Comparison of ENCODE assay signal across 29 mouse cellular contexts in genomic region chr16:23384304-23384703, GRCm38 (mm10). TPM values are rescaled to one million over a fixed set of nuclear protein-coding genes. Genes with fewer than 3 reads are reported as not detected.
A peak's percentile ranks its signal among the peaks of the same experiment; 100 is the strongest.
DNase-seq lines count a peak whose midpoint lies in the region; ATAC-seq and TF ChIP-seq lines count a peak whose summit lies in the region.
"Had no signal": no experiment of that assay in that cellular context is flagged by ENCODE, and none has a peak within 500 bp of the region (broad histone marks: within the 10 kb centered on the region; RNA-seq: fewer than 3 reads in every experiment).

No protein-coding gene starts in this region.

- no peak overlapping the region for H3K4me3 ChIP-seq in embryonic facial prominence, embryonic 15.5 days (replicated peaks)
- H3K4me3 ChIP-seq in embryonic facial prominence, embryonic 10.5 days, result no peak overlapping the region
- peak overlapping the region; percentile 50 for H3K4me3 ChIP-seq in megakaryocyte, embryonic 14.5 days (replicated peaks)
- H3K4me3 ChIP-seq in hindbrain, postnatal 0 days (ENCODE audit: low read length), result no peak overlapping the region
- H3K4me3 ChIP-seq: embryonic facial prominence, embryonic 12.5 days; erythroblast, embryonic 14.5 days; forebrain, embryonic 13.5 days had no signal

- H3K9me3 ChIP-seq in embryonic facial prominence, embryonic 15.5 days (replicated peaks), result no peaks in the 10 kb centered on the region
- no peaks in the 10 kb centered on the region for H3K9me3 ChIP-seq in embryonic facial prominence, embryonic 10.5 days
- H3K9me3 ChIP-seq in megakaryocyte, embryonic 14.5 days, result peaks cover 22% of the 10 kb centered on the region
- H3K9me3 ChIP-seq in hindbrain, postnatal 0 days (ENCODE audit: low read length), result no peaks in the 10 kb centered on the region
- H3K9me3 ChIP-seq: embryonic facial prominence, embryonic 12.5 days; forebrain, embryonic 13.5 days had no signal

- H3K36me3 ChIP-seq in embryonic facial prominence, embryonic 15.5 days, result no peaks in the 10 kb centered on the region
- no peaks in the 10 kb centered on the region for H3K36me3 ChIP-seq in embryonic facial prominence, embryonic 10.5 days (replicated peaks)
- H3K36me3 ChIP-seq in megakaryocyte, embryonic 14.5 days (replicated peaks; ENCODE audit: low read length), result no peaks in the 10 kb centered on the region
- no peaks in the 10 kb centered on the region for H3K36me3 ChIP-seq in hindbrain, postnatal 0 days (ENCODE audit: insufficient read depth, low read length)
- H3K36me3 ChIP-seq: embryonic facial prominence, embryonic 12.5 days had no signal

- no peak for TF ChIP-seq CTCF in hindbrain, postnatal 0 days (IDR thresholded peaks at IDR 0.05; ENCODE audit: low read depth)

- H3K27ac ChIP-seq in embryonic facial prominence, embryonic 15.5 days (replicated peaks), result no peak overlapping the region
- no peak overlapping the region for H3K27ac ChIP-seq in embryonic facial prominence, embryonic 10.5 days (replicated peaks)
- no peak overlapping the region for H3K27ac ChIP-seq in hindbrain, postnatal 0 days
- H3K27ac ChIP-seq: embryonic facial prominence, embryonic 12.5 days; forebrain, embryonic 13.5 days had no signal

- H3K4me1 ChIP-seq in embryonic facial prominence, embryonic 15.5 days, result no peaks in the 10 kb centered on the region
- no peaks in the 10 kb centered on the region for H3K4me1 ChIP-seq in embryonic facial prominence, embryonic 10.5 days
- H3K4me1 ChIP-seq in megakaryocyte, embryonic 14.5 days, result no peaks in the 10 kb centered on the region
- H3K4me1 ChIP-seq in hindbrain, postnatal 0 days (ENCODE audit: insufficient read depth, low read length), result no peaks in the 10 kb centered on the region
- H3K4me1 ChIP-seq: embryonic facial prominence, embryonic 12.5 days; forebrain, embryonic 13.5 days had no signal

- ATAC-seq in embryonic facial prominence, embryonic 15.5 days (ENCODE audit: insufficient number of reproducible peaks, low FRiP score, low TSS enrichment, low read depth), result 0 out of 2 replicates have a peak, but pooled peaks have one; percentile 15
- ATAC-seq in megakaryocyte, adult 5-6 weeks (ENCODE audit: poor library complexity, severe bottlenecking), result no peak
- no peak for ATAC-seq in hindbrain, postnatal 0 days
- ATAC-seq: CD4-positive, CD25-positive, alpha-beta regulatory T cell, adult 4 months; forebrain, embryonic 13.5 days; forebrain, embryonic 16.5 days had no signal

- no peaks in the 10 kb centered on the region for H3K27me3 ChIP-seq in embryonic facial prominence, embryonic 15.5 days
- no peaks in the 10 kb centered on the region for H3K27me3 ChIP-seq in embryonic facial prominence, embryonic 10.5 days (replicated peaks; ENCODE audit: low read depth, poor library complexity, severe bottlenecking)
- peaks cover 3% of the 10 kb centered on the region for H3K27me3 ChIP-seq in megakaryocyte, embryonic 14.5 days (replicated peaks)
- no peaks in the 10 kb centered on the region for H3K27me3 ChIP-seq in hindbrain, postnatal 0 days (ENCODE audit: insufficient read depth, low read length)
- H3K27me3 ChIP-seq: embryonic facial prominence, embryonic 12.5 days; forebrain, embryonic 13.5 days had no signal

- H3K9ac ChIP-seq in embryonic facial prominence, embryonic 15.5 days, result no peak overlapping the region
- no peak overlapping the region for H3K9ac ChIP-seq in hindbrain, postnatal 0 days (replicated peaks; ENCODE audit: low read length)
- H3K9ac ChIP-seq: embryonic facial prominence, embryonic 12.5 days; forebrain, embryonic 13.5 days had no signal

- no peak overlapping the region for H3K4me2 ChIP-seq in embryonic facial prominence, embryonic 15.5 days (replicated peaks)
- no peak overlapping the region for H3K4me2 ChIP-seq in hindbrain, postnatal 0 days (ENCODE audit: low read depth, low read length)
- H3K4me2 ChIP-seq: embryonic facial prominence, embryonic 12.5 days; forebrain, embryonic 13.5 days had no signal

- no peak for DNase-seq in embryonic facial prominence, embryonic 10.5 days (ENCODE audit: low spot score)
- DNase-seq in ES-CJ7 (ENCODE audit: low read depth, low spot score) (peak; percentile 29), ZHBTc4 (ENCODE audit: low read depth, low spot score) (peak; percentile 34)
- DNase-seq in hindbrain, postnatal 0 days (ENCODE audit: low spot score), result no peak
- DNase-seq in thymus, adult 18-20 months, result no peak
- DNase-seq: adrenal gland, adult 2 months; adrenal gland, postnatal 10 days; adrenal gland, postnatal 25 days; B cell, adult 2 months; cerebellum, adult 11 months; cerebellum, adult 18-20 months; cerebellum, adult 8-10 months; cerebellum, adult 9-11 months; cerebellum, postnatal 14 days; cerebellum, postnatal 36 days; embryo, embryonic 11 days had no signal

RNA-seq across cellular contexts. Expression of gene Rtp1, which starts 44.6 kb away (rescaled TPM):
- polyA plus RNA-seq in embryonic facial prominence, embryonic 15.5 days (2015; fragmentation: Nextera tagmentation; extraction: Ambion mirVana), result 5.2 and 7.5 TPM in 2 replicates
- polyA plus RNA-seq in embryonic facial prominence, embryonic 10.5 days (2016; fragmentation: Nextera tagmentation; extraction: Ambion mirVana), result not detected in 2 replicates
- not detected in 2 replicates for polyA plus RNA-seq in megakaryocyte, embryonic 14.5 days (2012; ENCODE audit: insufficient read depth, low replicate concordance)
- not detected in 2 replicates for total RNA-seq in megakaryocyte, adult 5-6 weeks (2015)
- total RNA-seq in megakaryocyte, adult 5-6 weeks (2017), result not detected in 2 replicates
- total RNA-seq in hindbrain, postnatal 0 days (2014; rRNA removed), result 0.29 and 0.99 TPM in 2 replicates
- 0.21 and 0.36 TPM in 2 replicates for polyA plus RNA-seq in hindbrain, postnatal 0 days (2015; fragmentation: Nextera tagmentation; extraction: Ambion mirVana)
- total RNA-seq: adrenal gland, adult 2 months; adrenal gland, postnatal 10 days; adrenal gland, postnatal 25 days; adrenal gland, postnatal 4 days; CH12.LX; common myeloid progenitor, adult 5-6 weeks; ES-E14; MEL had no signal
- polyA plus RNA-seq: adrenal gland, adult 2 months; CD4-positive, CD25-positive, alpha-beta regulatory T cell, adult 4 months; erythroblast, embryonic 14.5 days; forebrain, embryonic 13.5 days; forebrain, embryonic 16.5 days had no signal

Comparison
In these comparisons a context has a peak if more than half of its experiments do, and no peak if none do; other contexts are left out.
1. DNase-seq: peak in ES-CJ7 (single experiment) and ZHBTc4 (single experiment); none in embryonic facial prominence, embryonic 10.5 days (single experiment), hindbrain, postnatal 0 days (single experiment) and thymus, adult 18-20 months (0 of 2).